Mouse (Mus musculus): ENCODE results near the gene Zfp423.

Gene Zfp423

DNA sequence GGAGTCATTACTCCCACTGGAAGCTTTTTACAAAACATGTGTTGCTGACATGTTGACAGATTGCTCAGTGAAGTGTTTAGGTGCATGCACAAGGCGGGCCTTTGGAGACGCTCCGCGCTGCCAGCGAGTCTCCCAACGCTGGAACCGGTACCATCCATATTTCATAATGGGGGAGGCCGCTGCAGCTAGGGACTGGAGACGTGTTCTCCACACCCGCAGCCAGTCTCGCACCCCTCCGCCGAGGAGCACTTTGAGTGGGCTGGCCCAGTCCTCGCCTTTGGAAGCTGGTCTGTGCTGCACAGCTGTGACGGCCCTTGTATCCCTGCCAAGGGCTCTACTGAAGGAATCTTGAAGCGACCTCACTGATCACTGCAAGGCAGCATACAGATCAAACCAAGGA is 122.5 kb downstream of the Zfp423 start:
- DNase-seq (ENCODE audit: low read depth, low spot score) = peak; percentile 86

DNA sequence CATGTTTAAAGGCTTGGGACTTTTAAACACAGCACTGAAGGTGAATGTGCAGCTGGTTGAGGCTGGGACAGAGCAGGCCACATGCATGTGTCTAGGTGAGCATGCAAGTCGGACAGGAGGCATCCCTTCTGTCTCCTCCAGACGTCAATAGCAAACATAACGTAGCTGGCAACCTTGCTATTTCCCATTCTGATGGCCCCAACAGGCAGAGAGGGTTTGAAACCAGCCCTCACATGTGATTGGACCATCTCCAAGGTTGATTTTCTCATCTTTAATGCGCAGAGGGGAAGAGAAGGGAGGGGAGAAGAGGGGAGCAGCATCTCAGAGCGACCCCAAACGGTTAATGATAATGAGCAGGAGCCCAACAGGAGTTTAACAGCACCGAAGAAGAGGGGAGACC is 123.5 kb downstream of the Zfp423 start:
- DNase-seq (ENCODE audit: low read depth, low spot score) = no peak

- DNase-seq (ENCODE audit: low read depth, low spot score) = no peak
These were observed 124.0 kb downstream of the Zfp423 start for GRCm38 (mm10) chr8:87835411-87835821.

DNA sequence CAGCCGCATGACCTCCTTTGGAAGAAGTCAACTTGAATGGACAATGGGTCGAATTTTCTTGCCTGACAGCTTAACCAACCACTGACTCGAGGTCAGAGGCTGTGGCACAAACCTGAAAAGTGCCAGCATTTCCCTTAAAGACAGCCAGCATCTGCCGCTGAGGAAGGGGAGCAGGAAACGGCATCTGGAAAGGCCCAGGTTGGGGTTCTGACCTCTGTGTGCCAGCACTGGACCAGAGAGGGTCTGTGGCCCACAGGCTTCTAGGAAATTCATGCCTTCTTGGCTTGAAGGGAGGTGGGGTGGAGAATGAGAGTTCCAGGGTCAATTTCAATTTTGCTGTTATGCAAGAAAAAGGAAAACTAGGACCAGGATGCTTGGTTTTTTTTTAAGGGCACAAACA is 124.7 kb downstream of the Zfp423 start:
- DNase-seq (ENCODE audit: low read depth, low spot score) = no peak

GRCm38 (mm10) chr8:87833841-87834620 is 125.4 kb downstream of the Zfp423 start:
- DNase-seq (ENCODE audit: low read depth, low spot score) = no peak

DNA sequence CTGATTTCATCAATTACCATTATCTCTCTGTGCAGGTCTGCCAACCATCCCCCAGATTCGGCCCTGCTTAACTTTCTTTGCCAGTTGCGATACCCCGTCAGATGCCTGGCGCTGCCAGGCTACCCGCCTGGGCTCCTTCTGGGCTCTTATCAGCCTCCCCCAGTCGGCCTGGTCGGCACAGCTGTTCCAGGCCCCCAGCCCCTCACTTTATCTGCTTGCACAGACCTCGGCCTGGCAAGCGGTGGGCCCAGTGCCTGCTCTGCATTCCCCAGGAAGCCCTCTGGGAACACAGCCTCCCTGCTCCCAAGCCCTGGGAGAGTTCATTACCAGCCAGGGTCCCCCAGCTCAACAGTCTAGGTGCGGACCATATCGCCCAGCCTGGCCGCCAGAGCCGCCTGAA is 126.1 kb downstream of the Zfp423 start:
- DNase-seq (ENCODE audit: low read depth, low spot score) = no peak

- DNase-seq (ENCODE audit: low read depth, low spot score) = no peak
These were observed 126.7 kb downstream of the Zfp423 start for GRCm38 (mm10) chr8:87832381-87833325.

GRCm38 (mm10) chr8:87831567-87831966 is 127.8 kb downstream of the Zfp423 start:
- no peak for DNase-seq (ENCODE audit: low read depth, low spot score)

- no peak for DNase-seq (ENCODE audit: low read depth, low spot score)
These were observed 128.3 kb downstream of the Zfp423 start for GRCm38 (mm10) chr8:87831116-87831515.

GRCm38 (mm10) chr8:87830200-87830599 is 129.2 kb downstream of the Zfp423 start:
- DNase-seq (ENCODE audit: low read depth, low spot score) = peak; percentile 24

DNA sequence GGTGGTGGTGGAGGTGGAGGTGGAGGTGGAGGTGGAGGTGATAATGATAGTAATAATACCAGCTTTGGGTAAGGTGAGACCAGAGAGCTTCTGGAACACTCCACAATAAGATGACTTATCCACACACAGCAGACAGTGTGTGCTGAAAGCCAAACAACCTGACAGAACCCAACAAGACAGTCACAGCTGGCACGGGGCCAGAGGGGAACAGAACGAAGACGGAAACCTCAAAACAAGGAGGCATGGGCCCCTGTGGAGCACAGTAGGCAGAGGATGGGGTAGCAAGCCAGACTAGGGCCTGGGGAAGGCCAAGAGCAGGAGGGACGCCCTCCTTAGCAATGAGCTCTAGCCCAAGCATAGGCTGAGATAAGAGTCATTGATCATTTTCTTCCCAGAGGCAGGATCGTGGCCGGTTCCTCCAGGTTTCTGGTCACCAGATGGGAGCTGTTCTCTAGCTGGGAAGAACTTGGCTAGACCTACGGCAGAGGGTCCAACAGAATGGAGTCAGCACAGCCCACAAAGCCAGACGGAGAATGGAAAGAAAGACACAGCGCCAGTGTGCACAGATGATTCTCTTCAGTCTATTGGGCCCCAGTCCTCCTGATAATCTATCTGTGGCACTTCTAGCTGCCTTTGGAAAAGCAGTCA is 133.3 kb downstream of the Zfp423 start:
- no peak for DNase-seq (ENCODE audit: low read depth, low spot score)

DNA sequence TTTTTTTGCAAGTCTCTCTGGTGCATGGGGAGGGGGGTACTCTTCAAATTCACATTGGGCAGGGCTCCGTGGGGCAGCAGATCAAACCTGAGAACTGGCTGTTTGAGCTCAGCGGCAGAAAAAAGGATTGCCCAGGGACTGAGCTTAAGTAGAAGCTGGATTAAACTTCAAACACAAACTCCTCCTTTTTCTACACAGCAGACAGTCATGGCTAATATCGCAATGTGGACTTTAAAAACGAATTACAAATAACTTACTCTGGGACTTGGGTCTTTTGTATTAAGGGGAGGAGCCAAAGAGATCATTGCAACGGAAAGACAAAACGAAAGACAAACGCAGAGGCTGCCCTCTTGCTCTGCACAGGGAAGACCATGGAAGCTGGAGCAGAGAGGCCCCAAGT is 136.2 kb downstream of the Zfp423 start:
- no peak for DNase-seq (ENCODE audit: low read depth, low spot score)

DNA sequence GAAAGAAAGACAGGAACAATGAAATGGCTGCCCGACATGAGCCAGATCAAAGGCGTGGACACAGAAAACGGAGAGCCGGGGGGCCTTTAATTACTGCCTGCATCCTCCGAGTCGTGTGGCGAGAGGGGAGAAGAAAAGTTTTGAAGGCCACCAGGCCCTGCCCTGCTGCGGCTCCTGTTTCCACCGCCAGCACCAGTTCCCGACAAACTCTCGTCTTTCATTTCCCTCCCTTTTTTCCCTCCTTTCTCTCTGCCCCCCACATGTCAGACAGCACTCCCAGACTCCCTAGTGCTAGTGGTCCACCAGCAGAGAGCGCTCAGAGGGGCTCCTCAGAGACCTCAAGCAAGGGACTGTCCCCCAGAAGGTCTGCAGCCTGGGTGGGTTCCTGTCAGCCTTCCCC is 136.7 kb downstream of the Zfp423 start:
- no peak for DNase-seq (ENCODE audit: low read depth, low spot score)

GRCm38 (mm10) chr8:87822175-87822574 is 137.2 kb downstream of the Zfp423 start:
- DNase-seq (ENCODE audit: low read depth, low spot score) = peak; percentile 33

- no peak for DNase-seq (ENCODE audit: low read depth, low spot score)
These were observed 137.7 kb downstream of the Zfp423 start for GRCm38 (mm10) chr8:87821655-87822054.

GRCm38 (mm10) chr8:87819263-87819662 is 140.1 kb downstream of the Zfp423 start:
- DNase-seq (ENCODE audit: low read depth, low spot score) = no peak

- peak; percentile 50 for DNase-seq (ENCODE audit: low read depth, low spot score)
These were observed 140.9 kb downstream of the Zfp423 start for GRCm38 (mm10) chr8:87818506-87818905.

- DNase-seq (ENCODE audit: low read depth, low spot score) = no peak
These were observed 143.3 kb downstream of the Zfp423 start for GRCm38 (mm10) chr8:87816141-87816540.

DNA sequence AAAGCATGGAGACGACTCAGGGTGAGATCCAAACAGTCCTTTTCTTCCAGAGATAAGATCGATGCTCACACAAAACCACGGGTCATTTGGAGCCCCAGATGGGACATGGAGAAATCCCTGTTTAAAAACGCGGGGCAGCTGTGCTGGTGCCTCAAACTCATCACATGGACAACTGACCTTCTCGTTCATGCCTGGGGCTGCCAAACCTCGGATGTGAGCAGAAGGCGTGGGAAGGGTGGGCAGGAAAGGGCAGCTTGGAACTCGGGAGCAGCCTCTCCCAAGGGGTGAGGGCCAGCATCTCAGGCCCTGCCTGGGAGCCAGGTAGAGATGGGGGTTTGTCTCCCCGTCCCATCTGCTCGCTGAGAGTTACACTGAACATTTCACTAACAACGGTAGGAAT is 146.7 kb downstream of the Zfp423 start:
- no peak for DNase-seq (ENCODE audit: low read depth, low spot score)

GRCm38 (mm10) chr8:87812069-87812449 is 147.3 kb downstream of the Zfp423 start:
- DNase-seq (ENCODE audit: low read depth, low spot score) = no peak

DNA sequence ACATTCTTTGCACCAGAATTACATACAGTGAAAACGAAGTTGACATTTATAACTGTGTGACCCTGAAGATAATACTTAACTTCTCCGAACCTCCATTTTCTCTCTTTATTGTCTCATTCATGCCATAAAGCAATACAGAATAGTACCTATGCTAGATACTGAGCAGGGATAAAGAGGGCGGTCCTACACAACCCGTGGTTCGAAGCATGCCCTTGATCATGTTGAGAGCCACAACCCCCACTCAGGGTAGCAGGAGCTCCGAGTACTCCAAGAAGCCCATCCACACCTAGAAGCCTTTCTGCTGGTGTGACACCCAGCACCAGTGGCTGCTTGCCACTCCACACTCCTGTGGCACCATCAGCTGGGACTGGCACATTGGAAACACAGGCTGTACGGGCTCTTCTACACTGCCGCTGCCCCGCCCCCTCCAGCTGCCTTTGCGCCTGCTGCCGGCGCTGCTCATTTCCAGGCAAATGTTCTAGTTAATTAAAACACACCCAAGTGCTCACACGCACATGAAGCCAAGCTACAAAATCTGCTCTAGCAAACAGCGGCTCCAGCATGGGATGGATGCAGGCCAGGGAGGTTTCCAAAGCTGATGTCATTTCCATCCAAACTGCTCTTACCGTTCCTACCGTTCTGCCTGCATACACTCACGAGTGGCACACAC is 147.9 kb downstream of the Zfp423 start:
- peak; percentile 84 for DNase-seq (ENCODE audit: low read depth, low spot score)

DNA sequence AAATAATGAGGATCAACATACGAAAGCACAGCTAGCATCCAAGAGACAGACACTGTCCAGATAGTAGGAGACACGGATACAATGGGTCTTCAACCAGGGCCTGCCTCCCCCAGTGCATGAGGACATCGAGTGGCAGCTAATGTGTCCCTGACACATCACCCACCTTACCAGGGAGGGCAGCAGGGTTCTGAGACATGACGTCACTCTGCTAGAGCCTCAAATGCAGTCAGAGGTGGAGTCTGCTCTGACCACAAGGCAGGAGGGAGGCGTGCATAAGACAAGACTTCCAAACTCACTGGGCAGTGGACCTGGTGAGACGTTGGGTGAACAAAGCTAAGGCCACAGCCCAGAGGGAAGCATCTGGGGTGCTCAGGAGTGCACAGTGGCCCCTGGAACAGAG is 148.6 kb downstream of the Zfp423 start:
- no peak for DNase-seq (ENCODE audit: low read depth, low spot score)
